Mouse (Mus musculus) ES-Bruce4 (cell line): ENCODE measurements around the gene Lpp. TPM values are rescaled to one million over a fixed set of nuclear protein-coding genes. Genes with fewer than 3 reads are reported as not detected.

Experiments used
- H3K27ac ChIP-seq: 2 replicates; pipeline ENCODE4 v1.5.1; 2012; ENCODE audit warnings: low read length, inconsistent platforms; ENCODE audit not compliant: insufficient read depth
- H3K27me3 ChIP-seq: 2 replicates; pipeline ENCODE4 v1.6.1; 2012; ENCODE audit warnings: mild to moderate bottlenecking, low read length, inconsistent platforms; ENCODE audit not compliant: control insufficient read depth, poor library complexity, insufficient read depth, severe bottlenecking
- H3K36me3 ChIP-seq: 2 replicates; pipeline ENCODE4 v1.6.1; 2012; ENCODE audit warnings: inconsistent platforms, mild to moderate bottlenecking, low read length, moderate library complexity; ENCODE audit not compliant: control insufficient read depth, poor library complexity, insufficient read depth, severe bottlenecking
- H3K4me1 ChIP-seq: one replicate; pipeline ENCODE4 v1.8.1; 2011; ENCODE audit warnings: low read length; ENCODE audit not compliant: control insufficient read depth, insufficient read depth
- H3K4me3 ChIP-seq: 2 replicates; pipeline ENCODE4 v1.5.1; 2011; ENCODE audit warnings: low read depth, mild to moderate bottlenecking, low read length
- H3K9ac ChIP-seq: 2 replicates; pipeline ENCODE4 v1.6.1; 2012; ENCODE audit warnings: low read depth, mild to moderate bottlenecking, inconsistent platforms; ENCODE audit not compliant: poor library complexity, severe bottlenecking
- H3K9me3 ChIP-seq: replicated peaks from 2 replicates; pipeline ENCODE4 v1.6.1; 2012; ENCODE audit warnings: mild to moderate bottlenecking, low read length, inconsistent platforms; ENCODE audit not compliant: control insufficient read depth, poor library complexity, insufficient read depth, severe bottlenecking
- CTCF ChIP-seq: IDR thresholded peaks from one replicate; pipeline ENCODE4 v1.8.1; 2011; ENCODE audit warnings: low read depth, low read length
- EP300 ChIP-seq: IDR thresholded peaks from 2 replicates; pipeline ENCODE4 v1.6.1; 2011; ENCODE audit warnings: low read depth, low read length; ENCODE audit not compliant: insufficient read depth
- POLR2A ChIP-seq: IDR thresholded peaks from one replicate; pipeline ENCODE4 v1.8.1; 2011; ENCODE audit warnings: low read length; ENCODE audit not compliant: insufficient read depth
- polyA plus RNA-seq: library from polyadenylated mRNA; stranded (reverse); fragments of >200 nt; gene quantifications from 2 replicates; pipeline ENCODE4 v1.2.4, GENCODE M21; 2011; ENCODE audit warnings: low read depth; ENCODE audit not compliant: missing spikeins, insufficient read depth, insufficient read length

Lpp gene
- polyA plus RNA-seq, 1 experiment = 48.5 TPM

DNA sequence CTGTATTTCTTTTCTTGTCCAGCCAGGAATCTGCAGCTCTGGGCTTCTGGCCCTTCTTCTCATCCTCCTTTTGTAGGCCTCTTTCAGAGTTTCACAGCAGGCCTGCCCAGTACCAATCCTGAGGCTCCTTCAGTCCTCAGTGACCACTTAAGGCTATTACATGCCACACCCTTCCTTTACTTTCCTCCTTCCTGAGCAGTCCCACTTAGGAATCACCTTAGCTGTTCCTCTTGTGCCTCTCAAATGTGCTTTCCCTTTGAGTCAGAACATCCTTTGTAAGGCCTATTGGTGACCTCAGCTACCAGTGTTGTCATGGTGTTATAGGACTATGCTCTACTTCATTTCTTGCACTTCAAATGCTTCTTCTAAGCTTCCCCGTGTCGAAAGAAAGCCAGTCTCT lies 342.4 kb downstream of the Lpp start:
- Histone ChIP-seq H3K36me3 (no peaks in the 10 kb centered on the region), H3K4me1 (no peaks in the 10 kb centered on the region), H3K9ac (no peak overlapping the region), H3K9me3 (no peaks in the 10 kb centered on the region), H3K4me3 (no peak overlapping the region), H3K27ac (no peak overlapping the region), H3K27me3 (no peaks in the 10 kb centered on the region)
- no peak for TF ChIP-seq CTCF
- TF ChIP-seq EP300 = no peak
- TF ChIP-seq POLR2A = no peak

DNA sequence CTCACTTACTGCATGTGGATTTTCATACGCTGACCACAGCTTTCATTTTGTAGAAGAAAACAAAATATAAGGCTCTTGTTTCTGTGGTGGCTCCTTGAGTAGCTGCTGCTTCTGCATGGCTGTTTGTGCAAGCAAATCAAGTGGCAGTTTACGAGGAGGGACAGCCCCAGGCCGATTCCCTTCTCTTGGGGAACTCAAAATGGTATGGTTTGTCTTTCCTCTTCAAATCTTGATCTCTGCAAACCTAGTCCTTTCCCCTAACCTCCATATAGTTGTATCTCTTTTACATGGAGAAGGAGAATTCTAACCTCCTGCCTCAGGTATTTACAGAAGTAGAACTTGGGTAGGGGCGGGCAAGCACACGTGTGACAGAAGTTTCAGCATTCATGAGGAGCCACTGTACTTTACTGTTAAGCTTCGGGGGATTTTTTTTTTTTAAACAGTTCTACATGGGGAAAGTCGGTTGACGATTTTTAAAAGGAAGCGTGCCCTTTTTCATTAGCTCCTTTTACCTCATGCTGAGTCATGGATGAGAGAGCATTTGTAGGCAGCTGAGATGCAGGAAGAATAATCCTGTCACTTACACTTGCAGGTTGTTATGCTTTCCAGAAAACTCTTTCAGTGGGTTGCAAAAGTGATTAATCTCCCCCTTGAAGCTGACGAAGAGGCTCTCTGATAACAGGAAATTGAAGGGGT lies 344.2 kb downstream of the Lpp start:
- H3K4me3 ChIP-seq = no peak overlapping the region
- H3K27me3 ChIP-seq = no peaks in the 10 kb centered on the region
- H3K36me3 ChIP-seq = no peaks in the 10 kb centered on the region
- no peaks in the 10 kb centered on the region for H3K4me1 ChIP-seq
- TF ChIP-seq CTCF (no peak), EP300 (no peak), POLR2A (no peak)
- no peak overlapping the region for H3K27ac ChIP-seq
- no peaks in the 10 kb centered on the region for H3K9me3 ChIP-seq
- no peak overlapping the region for H3K9ac ChIP-seq

DNA sequence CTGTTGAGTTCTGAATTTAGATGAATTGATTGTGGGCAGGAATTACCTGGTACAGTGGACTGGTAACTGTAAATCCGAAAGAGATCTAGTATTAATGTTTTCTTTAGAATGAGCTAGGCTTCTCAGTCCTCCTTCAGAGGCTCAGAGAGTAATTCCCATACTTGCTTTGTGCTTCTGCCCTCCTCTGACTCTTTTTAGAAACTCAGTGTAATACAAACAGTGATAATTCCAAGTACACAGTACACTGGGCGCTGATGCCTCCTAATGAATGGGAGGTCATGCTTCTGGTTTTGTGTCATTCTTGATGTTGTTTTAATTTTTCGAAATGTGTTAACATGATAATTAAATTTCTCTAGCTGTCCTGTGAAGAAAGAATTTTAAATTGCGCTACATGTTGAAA lies 347.4 kb downstream of the Lpp start:
- TF ChIP-seq CTCF = no peak
- TF ChIP-seq EP300 = no peak
- TF ChIP-seq POLR2A = no peak

DNA sequence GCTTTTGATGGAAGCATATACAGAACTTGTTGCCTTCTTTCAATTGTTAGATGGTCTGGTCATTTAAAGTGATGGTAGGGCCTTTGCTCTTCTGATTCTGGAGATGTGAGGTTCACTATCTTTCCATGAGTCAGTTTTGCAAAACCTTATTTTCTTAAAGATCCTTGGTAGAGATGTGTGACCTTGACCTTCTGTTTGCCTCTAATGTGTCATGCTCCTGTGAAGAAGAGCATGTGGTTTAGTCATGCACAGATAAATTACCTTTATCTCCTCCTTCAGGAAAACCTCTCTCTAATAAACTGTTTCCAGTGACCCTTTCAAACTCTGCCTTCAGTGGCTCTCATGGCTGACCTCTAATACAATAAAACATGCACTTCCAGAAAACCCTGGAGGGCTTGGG lies 356.5 kb downstream of the Lpp start:
- Histone ChIP-seq H3K27ac (no peak overlapping the region), H3K4me3 (no peak overlapping the region), H3K27me3 (no peaks in the 10 kb centered on the region), H3K36me3 (no peaks in the 10 kb centered on the region), H3K9ac (no peak overlapping the region), H3K9me3 (no peaks in the 10 kb centered on the region), H3K4me1 (no peaks in the 10 kb centered on the region)
- TF ChIP-seq EP300 = no peak
- no peak for TF ChIP-seq CTCF
- TF ChIP-seq POLR2A = no peak

More for the DNA sequence above, 347.4 kb downstream of the Lpp start:
- Histone ChIP-seq H3K9ac (no peak overlapping the region), H3K4me1 (no peaks in the 10 kb centered on the region), H3K9me3 (no peaks in the 10 kb centered on the region), H3K36me3 (no peaks in the 10 kb centered on the region), H3K27me3 (no peaks in the 10 kb centered on the region), H3K4me3 (no peak overlapping the region), H3K27ac (no peak overlapping the region)

DNA sequence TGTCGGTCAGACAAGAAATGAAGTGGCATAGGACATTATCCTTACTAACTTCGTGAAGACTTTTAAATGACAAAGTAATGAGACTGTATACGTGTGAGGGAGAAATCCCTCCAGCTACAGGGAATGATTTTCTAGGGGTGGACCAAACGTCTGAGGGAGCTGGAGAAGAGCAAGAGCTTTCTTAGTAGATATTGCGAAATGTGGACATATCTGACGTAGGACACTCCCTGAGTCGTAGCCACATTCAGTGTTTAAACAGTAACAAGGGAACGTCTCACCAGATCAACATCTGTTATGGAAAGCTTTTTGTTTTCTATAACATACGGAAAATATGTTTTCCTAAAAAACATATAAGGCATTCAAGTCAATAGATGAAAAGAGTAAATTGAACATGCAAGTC lies 362.8 kb downstream of the Lpp start:
- no peak overlapping the region for H3K4me3 ChIP-seq
- H3K9me3 ChIP-seq = no peaks in the 10 kb centered on the region
- no peaks in the 10 kb centered on the region for H3K27me3 ChIP-seq
- H3K9ac ChIP-seq = no peak overlapping the region
- H3K4me1 ChIP-seq = no peaks in the 10 kb centered on the region
- no peaks in the 10 kb centered on the region for H3K36me3 ChIP-seq
- no peak for TF ChIP-seq EP300
- no peak overlapping the region for H3K27ac ChIP-seq

DNA sequence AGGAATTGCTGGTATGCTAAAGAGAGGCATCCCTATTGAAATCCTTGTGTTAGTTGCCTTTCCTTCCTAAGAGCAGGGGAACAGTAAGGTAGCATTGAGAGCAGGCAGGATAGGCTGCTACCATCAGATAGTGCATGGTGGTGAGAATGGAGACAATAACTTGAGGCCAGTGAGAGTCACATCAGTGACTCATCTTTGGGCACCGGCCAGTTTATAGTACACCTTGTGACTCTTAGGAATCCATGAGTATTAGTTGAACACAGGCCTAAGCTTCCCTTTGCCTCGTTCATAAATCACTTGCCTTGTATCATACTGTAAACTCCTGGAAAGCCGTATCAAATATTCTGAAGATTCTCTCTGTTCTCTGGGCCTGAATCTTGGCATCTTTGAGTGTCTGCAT lies 372.7 kb downstream of the Lpp start:
- no peak overlapping the region for H3K27ac ChIP-seq
- no peaks in the 10 kb centered on the region for H3K4me1 ChIP-seq
- H3K9ac ChIP-seq = no peak overlapping the region
- H3K4me3 ChIP-seq = no peak overlapping the region
- no peaks in the 10 kb centered on the region for H3K9me3 ChIP-seq
- TF ChIP-seq CTCF = no peak
- TF ChIP-seq POLR2A = no peak
- no peak for TF ChIP-seq EP300
- no peaks in the 10 kb centered on the region for H3K27me3 ChIP-seq
- no peaks in the 10 kb centered on the region for H3K36me3 ChIP-seq
